Mouse (Mus musculus): ENCODE measurements around the gene Rfc1. TPM values are rescaled to one million over a fixed set of nuclear protein-coding genes. Genes with fewer than 3 reads are reported as not detected.

Gene Rfc1
- 10 to 100 TPM; 77.3 to 88.0 (median 80.4) TPM for polyA plus RNA-seq (2017; shearing (Covaris generic))

- ATAC-seq = peak; percentile 95
These were observed at the start of gene Rfc1 for GRCm38 (mm10) chr5:65335298-65336074. TSS of gene Rfc1 (minus strand) at chr5:65335670.

- no peak for ATAC-seq
These were observed 39.3 kb upstream of the Rfc1 start for GRCm38 (mm10) chr5:65374746-65375145.

- no peak for ATAC-seq
These were observed 36.1 kb upstream of the Rfc1 start for GRCm38 (mm10) chr5:65371551-65371950.

- ATAC-seq = no peak
These were observed 32.4 kb upstream of the Rfc1 start for GRCm38 (mm10) chr5:65367837-65368236.

- ATAC-seq = no peak
These were observed 22.3 kb upstream of the Rfc1 start for GRCm38 (mm10) chr5:65357771-65358170.

- ATAC-seq = no peak
These were observed 21.4 kb upstream of the Rfc1 start for GRCm38 (mm10) chr5:65356851-65357250.

GRCm38 (mm10) chr5:65354985-65355384, 19.5 kb upstream of the Rfc1 start:
- no peak for ATAC-seq

GRCm38 (mm10) chr5:65354097-65354496, 18.6 kb upstream of the Rfc1 start:
- ATAC-seq = no peak

GRCm38 (mm10) chr5:65350508-65350907, 15.0 kb upstream of the Rfc1 start:
- ATAC-seq = no peak

- ATAC-seq = no peak
These were observed 12.7 kb upstream of the Rfc1 start, which contains the start of gene Klb for GRCm38 (mm10) chr5:65348168-65348567. TSS of gene Klb (plus strand) at chr5:65348314.

GRCm38 (mm10) chr5:65340167-65340566, 4.7 kb upstream of the Rfc1 start:
- no peak for ATAC-seq

- ATAC-seq = no peak
These were observed 2.9 kb upstream of the Rfc1 start for GRCm38 (mm10) chr5:65338394-65338793.

GRCm38 (mm10) chr5:65336075-65336355, 545 bp upstream of the Rfc1 start:
- no peak for ATAC-seq

- ATAC-seq = no peak
These were observed 682 bp downstream of the Rfc1 start for GRCm38 (mm10) chr5:65334788-65335187.

- ATAC-seq = no peak
These were observed 5.5 kb downstream of the Rfc1 start for GRCm38 (mm10) chr5:65329971-65330370.

- peak; percentile 87 for ATAC-seq
These were observed 9.3 kb downstream of the Rfc1 start for GRCm38 (mm10) chr5:65326212-65326611.

- ATAC-seq = no peak
These were observed 10.6 kb downstream of the Rfc1 start for GRCm38 (mm10) chr5:65324758-65325355.

- no peak for ATAC-seq
These were observed 11.2 kb downstream of the Rfc1 start for GRCm38 (mm10) chr5:65324271-65324670.

- no peak for ATAC-seq
These were observed 13.3 kb downstream of the Rfc1 start for GRCm38 (mm10) chr5:65322165-65322564.

GRCm38 (mm10) chr5:65319176-65319575, 16.3 kb downstream of the Rfc1 start:
- no peak for ATAC-seq

GRCm38 (mm10) chr5:65308866-65309265, 26.6 kb downstream of the Rfc1 start:
- ATAC-seq = no peak

GRCm38 (mm10) chr5:65308208-65308607, 27.3 kb downstream of the Rfc1 start:
- no peak for ATAC-seq

GRCm38 (mm10) chr5:65305516-65305915, 30.0 kb downstream of the Rfc1 start:
- ATAC-seq = no peak

- no peak for ATAC-seq
These were observed 35.3 kb downstream of the Rfc1 start for GRCm38 (mm10) chr5:65300121-65300520.
